Mouse (Mus musculus) MEL (cell line): ENCODE results near the gene Rfx4.

Source experiments
- POLR2A ChIP-seq, 2 experiments: IDR thresholded peaks; 2 replicates each; pipeline ENCODE4 v1.6.1; 2011 to 2012; ENCODE audit warnings: low read length in 2 of 2, mild to moderate bottlenecking in 2 of 2, control low read depth in 1 of 2, improper control_type of control experiment in 1 of 2, low read depth in 1 of 2, moderate library complexity in 1 of 2; ENCODE audit not compliant: control insufficient read depth in 1 of 2, insufficient read depth in 1 of 2, poor library complexity in 1 of 2
- ZMIZ1 ChIP-seq: IDR thresholded peaks from 2 replicates; pipeline ENCODE4 v1.6.1; 2012; ENCODE audit warnings: low read depth, mild to moderate bottlenecking, inconsistent platforms, low read length, improper control_type of control experiment, moderate library complexity
- ZNF384 ChIP-seq: IDR thresholded peaks from 2 replicates; pipeline ENCODE4 v1.6.1; 2012; ENCODE audit warnings: low read depth, mild to moderate bottlenecking, inconsistent platforms, low read length, improper control_type of control experiment

- TF ChIP-seq POLR2A (IDR thresholded peaks at IDR 0.05; ENCODE audit: control insufficient read depth in 1 of 2, insufficient read depth in 1 of 2, low read depth in 1 of 2, low read length in 2 of 2, poor library complexity in 1 of 2) (no peak), ZNF384 (no peak), ZMIZ1 (no peak)
Measured at GRCm38 (mm10) chr10:84768766-84769165, 12.9 kb downstream of the Rfx4 start.
